Mouse (Mus musculus) hindbrain, embryonic 12.5 days (tissue): ENCODE measurements around the gene Smad9. TPM values are rescaled to one million over a fixed set of nuclear protein-coding genes. Genes with fewer than 3 reads are reported as not detected.

Experiments used
- ATAC-seq: fragments of 200-750 bp; cut with Nextera tagmentation; 2 replicates; pipeline ENCODE4 v1.8.0; 2017; ENCODE audit warnings: moderate TSS enrichment; ENCODE audit not compliant: low FRiP score
- H3K27ac ChIP-seq: fragments of 300-500 bp; sonication (generic); 2 replicates; pipeline ENCODE4 v1.5.1; 2016; ENCODE audit warnings: mild to moderate bottlenecking
- H3K27me3 ChIP-seq: fragments of 300-500 bp; sonication (generic); 2 replicates; pipeline ENCODE4 v1.6.1; 2016; ENCODE audit warnings: mild to moderate bottlenecking
- H3K36me3 ChIP-seq: fragments of 300-500 bp; sonication (generic); 2 replicates; pipeline ENCODE4 v1.6.1; 2016; ENCODE audit warnings: mild to moderate bottlenecking
- H3K4me1 ChIP-seq: fragments of 300-500 bp; sonication (generic); 2 replicates; pipeline ENCODE4 v1.6.1; 2016
- H3K4me2 ChIP-seq: fragments of 300-500 bp; sonication (generic); replicated peaks from 2 replicates; pipeline ENCODE4 v1.6.1; 2016; ENCODE audit warnings: mild to moderate bottlenecking
- H3K4me3 ChIP-seq: fragments of 300-500 bp; sonication (generic); 2 replicates; pipeline ENCODE4 v1.5.1; 2016; ENCODE audit warnings: mild to moderate bottlenecking
- H3K9ac ChIP-seq: fragments of 300-500 bp; sonication (generic); 2 replicates; pipeline ENCODE4 v1.6.1; 2016; ENCODE audit warnings: mild to moderate bottlenecking, moderate library complexity
- H3K9me3 ChIP-seq: fragments of 300-500 bp; sonication (generic); replicated peaks from 2 replicates; pipeline ENCODE4 v1.6.1; 2016; ENCODE audit warnings: mild to moderate bottlenecking
- WGBS: fragments of 180-500 bp; shearing (Covaris S2); methylation state at CpG from one replicate; pipeline ENCODE4 v1.1.7; 2016; 5-methylcytosine and 5-hydroxymethylcytosine counted together
- polyA plus RNA-seq: library from polyadenylated mRNA; unstranded; fragments of >200 nt; fragmentation: Nextera tagmentation; extraction: Ambion mirVana; gene quantifications from 2 replicates; pipeline ENCODE4 v1.2.1, GENCODE M21; 2016

Gene Smad9
- polyA plus RNA-seq, 1 experiment from 2014 or later, result 0.66 TPM

- H3K4me3 ChIP-seq, result peak overlapping the region; percentile 93
- no peaks in the 10 kb centered on the region for H3K27me3 ChIP-seq
- peak; percentile 96 for ATAC-seq
- peak overlapping the region; percentile 99 for H3K27ac ChIP-seq
- H3K9ac ChIP-seq, result peak overlapping the region; percentile 94
- H3K36me3 ChIP-seq, result peaks cover 30% of the 10 kb centered on the region
- peaks cover 12% of the 10 kb centered on the region for H3K4me1 ChIP-seq
- no peaks in the 10 kb centered on the region for H3K9me3 ChIP-seq
- H3K4me2 ChIP-seq, result peak overlapping the region; percentile 75
- under 1% methylated on average over 63 of the region's 84 CpGs for WGBS
These were observed 20.8 kb upstream of the Smad9 start for GRCm38 (mm10) chr3:54734411-54735246.

- Histone ChIP-seq H3K27ac (peak within 1 kb of the TSS; percentile 99), H3K4me2 (peak within 1 kb of the TSS; percentile 75), H3K4me3 (peak within 1 kb of the TSS; percentile 93), H3K9me3 (no peaks in the 10 kb centered on the region), H3K9ac (peak within 1 kb of the TSS; percentile 94), H3K36me3 (peaks cover 26% of the 10 kb centered on the region), H3K4me1 (peaks cover 12% of the 10 kb centered on the region), H3K27me3 (no peaks in the 10 kb centered on the region)
- WGBS, result under 1% methylated on average over 65 of the region's 65 CpGs
- ATAC-seq, result peak; percentile 95
These were observed 19.9 kb upstream of the Smad9 start, which contains the start of the genes Exosc8 and Alg5 for GRCm38 (mm10) chr3:54735247-54736046. Gene Exosc8, minus strand, starts transcription at chr3:54735393. Gene Alg5, plus strand, starts transcription at chr3:54735539.

- WGBS, result 62% methylated on average over 18 of the region's 18 CpGs
- peak overlapping the region; percentile 75 for H3K4me2 ChIP-seq
- peaks cover 12% of the 10 kb centered on the region for H3K4me1 ChIP-seq
- no peaks in the 10 kb centered on the region for H3K9me3 ChIP-seq
- peak overlapping the region; percentile 93 for H3K4me3 ChIP-seq
- no peak for ATAC-seq
- peaks cover 25% of the 10 kb centered on the region for H3K36me3 ChIP-seq
- no peaks in the 10 kb centered on the region for H3K27me3 ChIP-seq
- H3K9ac ChIP-seq, result peak overlapping the region; percentile 94
- peak overlapping the region; percentile 99 for H3K27ac ChIP-seq
These were observed 19.1 kb upstream of the Smad9 start for GRCm38 (mm10) chr3:54736101-54736927.

- H3K4me3 ChIP-seq, result no peak overlapping the region
- ATAC-seq, result no peak
- H3K9ac ChIP-seq, result no peak overlapping the region
- H3K9me3 ChIP-seq, result no peaks in the 10 kb centered on the region
- 96% methylated on average over 8 of the region's 8 CpGs for WGBS
- peaks cover 12% of the 10 kb centered on the region for H3K4me1 ChIP-seq
- H3K27ac ChIP-seq, result no peak overlapping the region
- H3K4me2 ChIP-seq, result no peak overlapping the region
- peaks cover 27% of the 10 kb centered on the region for H3K36me3 ChIP-seq
- H3K27me3 ChIP-seq, result no peaks in the 10 kb centered on the region
These were observed 18.1 kb upstream of the Smad9 start for GRCm38 (mm10) chr3:54737317-54737716.

GRCm38 (mm10) chr3:54741965-54742364, 13.4 kb upstream of the Smad9 start:
- Histone ChIP-seq H3K36me3 (peaks cover 73% of the 10 kb centered on the region), H3K4me1 (no peaks in the 10 kb centered on the region), H3K9ac (no peak overlapping the region), H3K4me2 (no peak overlapping the region), H3K4me3 (no peak overlapping the region), H3K27ac (no peak overlapping the region), H3K27me3 (no peaks in the 10 kb centered on the region), H3K9me3 (no peaks in the 10 kb centered on the region)
- ATAC-seq, result no peak
- WGBS, result 97% methylated on average over 11 of the region's 11 CpGs

- H3K4me3 ChIP-seq, result no peak overlapping the region
- H3K27me3 ChIP-seq, result no peaks in the 10 kb centered on the region
- ATAC-seq, result no peak
- WGBS, result 63% methylated on average over 5 of the region's 5 CpGs
- H3K36me3 ChIP-seq, result peaks cover 98% of the 10 kb centered on the region
- no peaks in the 10 kb centered on the region for H3K4me1 ChIP-seq
- H3K9me3 ChIP-seq, result no peaks in the 10 kb centered on the region
- H3K27ac ChIP-seq, result no peak overlapping the region
- no peak overlapping the region for H3K9ac ChIP-seq
- no peak overlapping the region for H3K4me2 ChIP-seq
These were observed 9.6 kb upstream of the Smad9 start for GRCm38 (mm10) chr3:54745799-54746198.

- H3K36me3 ChIP-seq, result peaks cover 38% of the 10 kb centered on the region
- ATAC-seq, result no peak
- peaks cover 21% of the 10 kb centered on the region for H3K4me1 ChIP-seq
- no peak overlapping the region for H3K27ac ChIP-seq
- WGBS, result 70% methylated on average over 4 of the region's 4 CpGs
- H3K4me2 ChIP-seq, result no peak overlapping the region
- H3K9me3 ChIP-seq, result no peaks in the 10 kb centered on the region
- peaks cover 15% of the 10 kb centered on the region for H3K27me3 ChIP-seq
- no peak overlapping the region for H3K4me3 ChIP-seq
- H3K9ac ChIP-seq, result no peak overlapping the region
These were observed 2.0 kb upstream of the Smad9 start for GRCm38 (mm10) chr3:54753411-54753810.

GRCm38 (mm10) chr3:54756058-54756457, 676 bp downstream of the Smad9 start:
- under 1% methylated on average over 11 of the region's 11 CpGs for WGBS
- no peak for ATAC-seq
- peaks cover 12% of the 10 kb centered on the region for H3K36me3 ChIP-seq
- peak overlapping the region; percentile 66 for H3K4me3 ChIP-seq
- peaks cover 15% of the 10 kb centered on the region for H3K27me3 ChIP-seq
- peak overlapping the region; percentile 48; the same call in 1 of the 2 replicates for H3K27ac ChIP-seq
- no peaks in the 10 kb centered on the region for H3K9me3 ChIP-seq
- no peak overlapping the region; the same call in 1 of the 2 replicates for H3K9ac ChIP-seq
- peak overlapping the region; percentile 100 for H3K4me2 ChIP-seq
- H3K4me1 ChIP-seq, result peaks cover 24% of the 10 kb centered on the region

- Histone ChIP-seq H3K36me3 (peaks cover under 1% of the 10 kb centered on the region; the same call in 1 of the 2 replicates), H3K4me3 (no peak overlapping the region), H3K9me3 (no peaks in the 10 kb centered on the region), H3K4me1 (peaks cover 25% of the 10 kb centered on the region), H3K27ac (no peak overlapping the region), H3K9ac (no peak overlapping the region), H3K4me2 (no peak overlapping the region), H3K27me3 (peaks cover 15% of the 10 kb centered on the region)
- ATAC-seq, result no peak
- WGBS, result 84% methylated on average over 8 of the region's 8 CpGs
These were observed 2.1 kb downstream of the Smad9 start for GRCm38 (mm10) chr3:54757446-54757845.

- Histone ChIP-seq H3K27me3 (peaks cover 14% of the 10 kb centered on the region), H3K36me3 (no peaks in the 10 kb centered on the region), H3K4me1 (peaks cover 25% of the 10 kb centered on the region), H3K4me3 (no peak overlapping the region), H3K9me3 (no peaks in the 10 kb centered on the region), H3K27ac (no peak overlapping the region), H3K4me2 (no peak overlapping the region), H3K9ac (no peak overlapping the region)
- WGBS, result 78% methylated on average over 9 of the region's 9 CpGs
- no peak for ATAC-seq
These were observed 3.8 kb downstream of the Smad9 start for GRCm38 (mm10) chr3:54759211-54759610.

GRCm38 (mm10) chr3:54760321-54761115, 5.1 kb downstream of the Smad9 start:
- Histone ChIP-seq H3K9ac (no peak overlapping the region), H3K36me3 (no peaks in the 10 kb centered on the region), H3K4me2 (no peak overlapping the region), H3K4me1 (peaks cover 18% of the 10 kb centered on the region), H3K9me3 (no peaks in the 10 kb centered on the region), H3K27ac (no peak overlapping the region), H3K27me3 (peaks cover 3% of the 10 kb centered on the region; the same call in 1 of the 2 replicates), H3K4me3 (no peak overlapping the region)
- no peak for ATAC-seq
- WGBS, result 40% methylated on average over 15 of the region's 15 CpGs
